Comparison of ENCODE assay signal across 17 mouse cellular contexts in the genomic region with DNA sequence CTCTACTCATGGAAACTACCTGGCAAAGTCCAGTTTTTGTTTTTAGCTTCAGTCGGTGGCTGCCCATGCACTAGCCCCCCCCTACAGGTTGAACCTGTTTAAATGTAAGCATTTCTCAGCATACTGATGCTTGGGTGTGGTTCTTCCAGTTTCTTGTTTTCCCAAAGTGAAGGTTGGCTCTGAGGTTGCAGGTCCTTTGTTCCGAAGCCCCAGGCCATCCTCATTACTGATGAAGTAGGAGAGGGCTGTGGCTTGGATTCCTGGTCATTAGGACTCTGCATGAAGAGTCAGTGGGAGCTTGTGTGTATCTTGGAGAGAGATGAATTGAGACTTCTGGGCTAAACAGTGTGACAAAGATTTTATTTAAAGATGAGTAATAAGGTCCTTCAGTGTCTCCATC. TPM values are rescaled to one million over a fixed set of nuclear protein-coding genes. Genes with fewer than 3 reads are reported as not detected.
"Had no signal": no experiment of that assay in that cellular context is flagged by ENCODE, and none has a peak within 500 bp of the region (broad histone marks: within the 10 kb centered on the region; RNA-seq: fewer than 3 reads in every experiment).

No protein-coding gene starts in this region.

- DNase-seq: kidney, adult 8-10 months; kidney, postnatal 25 days; lung, embryonic 14.5 days; retina, postnatal 1 day; right cerebral cortex, postnatal 4 days; spleen, adult 18-20 months; thymus, adult 18-20 months; thymus, postnatal 14 days had no signal

- H3K4me3 ChIP-seq: limb, embryonic 15.5 days; liver, embryonic 12.5 days; midbrain, embryonic 12.5 days; neural tube, embryonic 13.5 days had no signal

- H3K27ac ChIP-seq: limb, embryonic 15.5 days; liver, embryonic 12.5 days; midbrain, embryonic 12.5 days; neural tube, embryonic 13.5 days had no signal

RNA-seq across cellular contexts. Expression of gene Slc46a2, which starts 33.6 kb away (rescaled TPM):
- total RNA-seq: layer of hippocampus, adult 8-10 months; layer of hippocampus, postnatal 14 days; left cerebral cortex, adult 18-20 months; left cerebral cortex, postnatal 14 days; megakaryocyte-erythroid progenitor cell, adult 5-6 weeks had no signal
